Mouse (Mus musculus): Measurements from ENCODE around the gene Gna14.
A peak's percentile ranks its signal among the peaks of the same experiment; 100 is the strongest.

DNA sequence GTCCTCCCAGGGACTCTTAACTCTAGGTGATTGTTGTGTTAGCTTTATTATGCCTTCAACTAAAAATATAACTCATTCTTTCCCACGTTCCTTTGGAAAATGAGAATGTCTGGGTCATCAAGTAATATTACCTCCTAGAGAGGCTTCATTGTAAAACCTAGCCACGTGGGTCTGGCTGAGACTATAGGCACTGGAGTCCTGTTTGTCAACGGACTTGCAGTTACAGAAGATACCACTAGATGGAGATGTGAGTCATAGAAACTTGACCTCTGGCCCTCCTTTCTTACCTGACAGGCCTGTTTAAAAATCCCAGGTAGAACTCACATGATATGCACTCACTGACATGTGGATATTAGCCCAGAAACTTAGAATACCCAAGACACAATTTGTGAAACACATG is 149.8 kb downstream of the Gna14 start:
- TF ChIP-seq POLR2A (IDR thresholded peaks at IDR 0.05; ENCODE audit: borderline replicate concordance, insufficient read depth, low read length) (no peak), CTCF (IDR thresholded peaks at IDR 0.05; ENCODE audit: borderline replicate concordance, insufficient read depth, low read depth, low read length) (peak; percentile 34; the same call in 1 of the 2 replicates)

Data from cerebellum, adult 2 months (tissue).